Mouse (Mus musculus) embryonic facial prominence, embryonic 13.5 days (tissue): ENCODE data around the gene Ppp1r3g. TPM values are rescaled to one million over a fixed set of nuclear protein-coding genes. Genes with fewer than 3 reads are reported as not detected.
"Not testable (repeated sequence)": the region's sequence is repeated elsewhere in the genome, so short reads cannot be mapped to it uniquely, and the experiment has no call there.

Source experiments
- ATAC-seq: fragments of 200-750 bp; cut with Nextera tagmentation; 2 replicates; pipeline ENCODE4 v1.8.0; 2017; ENCODE audit warnings: low read depth; ENCODE audit not compliant: insufficient number of reproducible peaks, insufficient read depth, low FRiP score, low TSS enrichment
- H3K27ac ChIP-seq: fragments of 300-500 bp; sonication (generic); 2 replicates; pipeline ENCODE4 v1.5.1; 2015; ENCODE audit warnings: moderate library complexity, mild to moderate bottlenecking, inconsistent platforms
- H3K27me3 ChIP-seq: fragments of 300-500 bp; sonication (generic); 2 replicates; pipeline ENCODE4 v1.6.1; 2015; ENCODE audit warnings: mild to moderate bottlenecking, inconsistent platforms
- H3K36me3 ChIP-seq: fragments of 300-500 bp; sonication (generic); 2 replicates; pipeline ENCODE4 v1.6.1; 2015; ENCODE audit warnings: mild to moderate bottlenecking, inconsistent platforms
- H3K4me1 ChIP-seq: fragments of 300-500 bp; sonication (generic); 2 replicates; pipeline ENCODE4 v1.6.1; 2015; ENCODE audit warnings: inconsistent platforms
- H3K4me2 ChIP-seq: fragments of 300-500 bp; sonication (generic); 2 replicates; pipeline ENCODE4 v1.6.1; 2015; ENCODE audit warnings: moderate library complexity, mild to moderate bottlenecking, inconsistent platforms
- H3K4me3 ChIP-seq: fragments of 300-500 bp; sonication (generic); 2 replicates; pipeline ENCODE4 v1.5.1; 2015; ENCODE audit warnings: mild to moderate bottlenecking, inconsistent platforms
- H3K9ac ChIP-seq: fragments of 300-500 bp; sonication (generic); 2 replicates; pipeline ENCODE4 v1.6.1; 2015; ENCODE audit warnings: mild to moderate bottlenecking, inconsistent platforms
- H3K9me3 ChIP-seq: fragments of 300-500 bp; sonication (generic); 2 replicates; pipeline ENCODE4 v1.6.1; 2016; ENCODE audit warnings: inconsistent platforms
- WGBS: fragments of 180-500 bp; shearing (Covaris S2); methylation state at CpG from one replicate; pipeline ENCODE4 v1.1.7; 2015; ENCODE audit warnings: mixed read lengths; 5-methylcytosine and 5-hydroxymethylcytosine counted together
- polyA plus RNA-seq: library from polyadenylated mRNA; unstranded; fragments of >200 nt; fragmentation: Nextera tagmentation; extraction: Ambion mirVana; gene quantifications from 2 replicates; pipeline ENCODE4 v1.2.1, GENCODE M21; 2015

Ppp1r3g gene
- polyA plus RNA-seq, 1 experiment from 2014 or later, result 2.0 TPM

DNA sequence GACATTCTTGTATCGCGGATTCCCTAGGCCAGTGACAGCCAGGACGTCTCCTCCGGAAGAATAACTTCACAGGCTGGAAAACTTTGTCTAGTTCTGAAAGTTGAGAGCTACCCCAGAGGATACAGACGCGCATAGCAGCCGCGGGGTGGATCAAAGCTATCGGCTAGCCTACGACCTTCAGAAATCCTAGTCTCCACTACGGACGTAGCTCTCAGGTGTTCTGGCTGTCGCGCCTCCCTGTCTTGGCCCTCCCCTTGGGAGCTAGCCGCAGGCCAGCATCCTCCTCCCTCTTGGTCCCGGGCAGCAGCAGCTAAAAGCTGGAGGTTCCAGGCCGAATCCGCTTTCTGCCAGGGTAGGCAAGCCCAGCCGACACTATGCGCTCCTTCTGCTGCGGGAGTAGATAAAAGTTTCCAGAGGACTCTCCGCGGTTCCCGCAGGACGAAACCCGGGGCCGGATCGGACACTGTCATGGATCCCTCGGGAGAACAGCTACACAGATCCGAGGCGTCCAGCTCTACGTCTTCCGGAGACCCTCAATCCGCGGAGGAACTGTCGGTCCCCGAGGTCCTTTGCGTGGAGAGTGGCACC is 9.6 kb downstream of the Ppp1r3g start:
- Histone ChIP-seq H3K27me3 (peaks cover 37% of the 10 kb centered on the region), H3K9ac (peak overlapping the region; percentile 73), H3K4me2 (peak overlapping the region; percentile 100), H3K9me3 (no peaks in the 10 kb centered on the region), H3K4me1 (peaks cover 16% of the 10 kb centered on the region), H3K36me3 (no peaks in the 10 kb centered on the region), H3K27ac (no peak overlapping the region), H3K4me3 (peak overlapping the region; percentile 63)
- WGBS, result under 1% methylated on average over 38 of the region's 38 CpGs
- 0 out of 2 replicates have a peak, but pooled peaks have one; percentile 44 for ATAC-seq

DNA sequence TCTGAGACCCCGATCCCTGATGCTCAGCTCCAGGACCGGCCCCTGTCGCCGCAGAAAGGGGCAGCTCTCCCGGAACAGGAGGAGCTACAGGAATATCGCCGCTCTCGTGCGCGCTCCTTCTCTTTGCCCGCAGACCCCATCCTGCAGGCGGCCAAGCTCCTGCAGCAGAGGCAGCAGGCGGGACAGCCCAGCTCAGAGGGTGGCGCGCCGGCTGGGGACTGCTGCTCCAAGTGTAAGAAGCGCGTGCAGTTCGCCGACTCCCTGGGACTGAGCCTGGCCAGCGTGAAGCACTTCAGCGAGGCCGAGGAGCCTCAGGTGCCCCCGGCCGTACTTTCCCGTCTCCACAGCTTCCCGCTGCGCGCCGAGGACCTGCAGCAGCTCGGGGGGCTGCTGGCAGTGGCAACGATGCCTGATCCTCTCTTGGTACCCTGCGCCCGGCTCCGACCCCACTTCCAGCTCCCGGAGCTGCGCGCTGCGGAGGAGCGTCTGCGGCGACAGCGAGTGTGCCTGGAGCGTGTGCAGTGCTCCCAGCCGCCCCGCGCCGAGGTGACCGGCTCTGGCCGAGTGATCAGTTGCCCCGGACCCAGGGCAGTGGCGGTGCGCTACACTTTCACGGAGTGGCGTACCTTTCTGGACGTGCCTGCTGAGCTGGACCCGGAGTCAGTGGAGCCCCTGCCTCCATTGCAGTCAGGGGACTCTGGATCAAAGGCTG is 10.2 kb downstream of the Ppp1r3g start:
- under 1% methylated on average over 57 of the region's 57 CpGs for WGBS
- Histone ChIP-seq H3K4me1 (peaks cover 16% of the 10 kb centered on the region), H3K27me3 (peaks cover 37% of the 10 kb centered on the region), H3K36me3 (no peaks in the 10 kb centered on the region), H3K27ac (no peak overlapping the region), H3K4me2 (peak overlapping the region; percentile 100), H3K9me3 (no peaks in the 10 kb centered on the region), H3K4me3 (peak overlapping the region; percentile 63), H3K9ac (peak overlapping the region; percentile 73)
- ATAC-seq, result peak; percentile 74; the same call in 1 of the 2 replicates

DNA sequence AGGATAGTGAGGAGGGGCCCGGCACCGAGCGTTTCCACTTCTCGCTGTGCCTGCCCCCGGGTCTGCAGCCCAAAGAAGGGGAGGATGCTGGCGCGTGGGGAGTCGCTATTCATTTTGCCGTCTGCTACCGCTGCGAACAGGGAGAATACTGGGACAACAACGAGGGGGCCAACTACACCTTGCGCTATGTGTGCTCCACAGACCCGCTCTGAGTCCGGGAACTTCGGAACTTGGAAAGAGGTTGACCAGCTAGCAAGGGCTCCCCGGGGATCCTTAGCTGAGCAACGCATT is 10.7 kb downstream of the Ppp1r3g start:
- Histone ChIP-seq H3K27ac (no peak overlapping the region), H3K4me3 (peak overlapping the region; percentile 63), H3K4me2 (peak overlapping the region; percentile 100), H3K9ac (peak overlapping the region; percentile 73), H3K36me3 (no peaks in the 10 kb centered on the region), H3K9me3 (no peaks in the 10 kb centered on the region), H3K4me1 (peaks cover 16% of the 10 kb centered on the region), H3K27me3 (peaks cover 37% of the 10 kb centered on the region)
- 0% methylated on average over 18 of the region's 18 CpGs for WGBS
- ATAC-seq, result no peak

GRCm38 (mm10) chr13:35969829-35970228 is 11.2 kb downstream of the Ppp1r3g start:
- Histone ChIP-seq H3K4me1 (peaks cover 16% of the 10 kb centered on the region), H3K4me2 (peak overlapping the region; percentile 100), H3K4me3 (peak overlapping the region; percentile 63), H3K9ac (no peak overlapping the region), H3K9me3 (no peaks in the 10 kb centered on the region), H3K27ac (no peak overlapping the region), H3K27me3 (peaks cover 37% of the 10 kb centered on the region), H3K36me3 (no peaks in the 10 kb centered on the region)
- WGBS, result 25% methylated on average over 9 of the region's 9 CpGs
- no peak for ATAC-seq

DNA sequence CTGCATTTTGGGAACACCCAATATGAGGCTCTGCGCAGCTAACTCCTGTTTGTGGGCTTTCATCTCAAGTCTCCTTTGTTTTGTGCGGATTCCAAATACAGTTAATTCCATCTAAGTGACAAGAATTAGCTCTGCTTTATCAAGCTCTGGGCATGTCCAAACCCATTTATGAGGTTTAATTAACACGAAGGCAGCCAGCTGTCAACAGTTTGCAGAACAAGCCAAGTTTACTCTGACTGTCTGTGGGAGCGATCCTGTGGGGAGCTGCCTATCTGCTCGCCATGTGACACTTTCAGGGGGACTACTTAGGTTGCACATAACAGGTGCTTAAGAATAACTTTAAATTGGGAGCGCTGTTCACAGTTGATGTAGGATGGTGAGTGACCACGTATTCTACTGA is 18.3 kb downstream of the Ppp1r3g start:
- Histone ChIP-seq H3K4me3 (no peak overlapping the region), H3K9me3 (no peaks in the 10 kb centered on the region), H3K4me2 (no peak overlapping the region), H3K27ac (no peak overlapping the region), H3K27me3 (no peaks in the 10 kb centered on the region), H3K9ac (no peak overlapping the region), H3K4me1 (no peaks in the 10 kb centered on the region), H3K36me3 (peaks cover 21% of the 10 kb centered on the region)
- WGBS, result 83% methylated on average over 7 of the region's 7 CpGs
- no peak for ATAC-seq

GRCm38 (mm10) chr13:35980471-35980870 is 21.8 kb downstream of the Ppp1r3g start:
- no peak for ATAC-seq
- 83% methylated on average over 4 of the region's 4 CpGs for WGBS
- no peaks in the 10 kb centered on the region for H3K4me1 ChIP-seq

DNA sequence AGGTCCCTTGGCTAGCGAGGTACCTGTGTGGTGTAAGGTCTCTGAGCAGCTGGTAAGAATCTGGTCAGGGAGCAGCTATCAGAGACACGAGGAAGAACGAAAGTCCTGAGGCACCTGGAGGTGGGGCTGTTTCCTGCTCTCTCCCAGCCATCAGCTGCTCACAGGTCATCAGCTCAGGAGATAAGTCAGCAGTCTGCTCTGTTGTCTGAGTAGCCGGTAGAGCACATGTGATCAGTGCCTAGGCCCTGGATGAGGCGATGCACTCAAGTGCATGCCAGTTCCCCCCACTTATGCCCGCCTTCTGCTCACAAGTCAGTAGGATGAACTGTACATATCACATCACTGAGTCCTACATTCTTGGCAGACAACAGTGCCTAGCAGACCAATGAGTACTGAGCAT is 24.3 kb downstream of the Ppp1r3g start:
- no peak overlapping the region for H3K4me3 ChIP-seq
- WGBS, result 89% methylated on average over 6 of the region's 6 CpGs
- H3K4me1 ChIP-seq, result no peaks in the 10 kb centered on the region
- H3K36me3 ChIP-seq, result peaks cover 14% of the 10 kb centered on the region
- no peaks in the 10 kb centered on the region for H3K9me3 ChIP-seq
- no peak overlapping the region for H3K9ac ChIP-seq
- ATAC-seq, result no peak
- no peaks in the 10 kb centered on the region for H3K27me3 ChIP-seq
- no peak overlapping the region for H3K27ac ChIP-seq
- no peak overlapping the region for H3K4me2 ChIP-seq

More at GRCm38 (mm10) chr13:35980471-35980870, 21.8 kb downstream of the Ppp1r3g start:
- Histone ChIP-seq H3K36me3 (peaks cover 21% of the 10 kb centered on the region), H3K9ac (no peak overlapping the region), H3K4me3 (no peak overlapping the region), H3K27me3 (no peaks in the 10 kb centered on the region), H3K9me3 (no peaks in the 10 kb centered on the region), H3K4me2 (no peak overlapping the region), H3K27ac (no peak overlapping the region)

DNA sequence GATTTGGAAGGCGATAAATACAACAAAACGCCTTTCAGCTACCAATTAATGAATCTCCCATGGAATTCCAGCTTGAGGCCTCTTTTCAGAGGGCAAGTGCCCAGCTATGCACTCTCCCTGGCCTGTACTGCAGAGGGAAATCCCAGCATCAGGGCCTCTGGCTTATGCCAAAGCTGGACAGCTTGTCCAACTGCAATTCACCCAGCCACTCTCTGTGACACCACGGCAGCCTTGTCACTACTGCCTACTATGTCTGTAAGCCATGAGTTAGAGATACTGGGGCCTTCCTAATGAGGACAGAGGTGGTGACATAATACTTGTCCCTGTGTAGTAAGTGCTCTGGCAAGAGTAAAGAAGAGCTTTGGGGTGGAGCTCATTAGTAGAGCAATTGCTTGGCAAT is 30.7 kb downstream of the Ppp1r3g start:
- Histone ChIP-seq H3K36me3 (no peaks in the 10 kb centered on the region), H3K9me3 (no peaks in the 10 kb centered on the region), H3K27me3 (no peaks in the 10 kb centered on the region), H3K4me1 (no peaks in the 10 kb centered on the region), H3K4me3 (no peak overlapping the region), H3K9ac (no peak overlapping the region), H3K27ac (no peak overlapping the region), H3K4me2 (no peak overlapping the region)
- 66% methylated on average over 3 of the region's 3 CpGs for WGBS
- no peak for ATAC-seq

DNA sequence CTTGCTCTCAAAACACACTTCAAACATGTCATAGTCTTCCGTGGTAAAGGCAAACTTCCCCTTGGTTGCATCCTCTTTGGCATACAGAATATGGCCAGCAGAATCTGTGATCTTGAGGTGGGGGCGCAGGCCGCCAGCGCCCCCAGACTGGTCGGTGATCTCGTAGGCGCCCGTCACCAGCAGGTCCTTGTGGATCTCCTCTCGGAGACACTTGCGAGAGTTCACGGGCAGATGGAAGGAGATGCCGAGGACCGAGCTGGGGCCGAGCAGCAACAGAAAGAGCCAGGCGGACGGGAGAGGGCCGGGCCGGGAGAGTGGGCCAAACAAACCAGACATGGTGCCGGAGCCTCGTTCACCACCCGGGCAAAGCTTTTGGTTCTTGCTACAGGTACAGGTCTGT is 32.5 kb downstream of the Ppp1r3g start:
- 97% methylated on average over 21 of the region's 21 CpGs for WGBS
- H3K4me2 ChIP-seq, ATAC-seq, H3K9ac ChIP-seq, H3K4me3 ChIP-seq, H3K9me3 ChIP-seq, H3K36me3 ChIP-seq, H3K27ac ChIP-seq, H3K27me3 ChIP-seq, H3K4me1 ChIP-seq: not testable (repeated sequence)

GRCm38 (mm10) chr13:35994067-35994466 is 35.4 kb downstream of the Ppp1r3g start:
- Histone ChIP-seq H3K9ac (no peak overlapping the region), H3K4me1 (peaks cover 5% of the 10 kb centered on the region; the same call in 1 of the 2 replicates), H3K9me3 (0 out of 2 replicates have a peak, but pooled peaks cover 4% of the 10 kb centered on the region), H3K4me2 (no peak overlapping the region), H3K36me3 (no peaks in the 10 kb centered on the region), H3K27ac (no peak overlapping the region), H3K4me3 (no peak overlapping the region), H3K27me3 (no peaks in the 10 kb centered on the region)
- no peak for ATAC-seq
- 81% methylated on average over 8 of the region's 8 CpGs for WGBS

DNA sequence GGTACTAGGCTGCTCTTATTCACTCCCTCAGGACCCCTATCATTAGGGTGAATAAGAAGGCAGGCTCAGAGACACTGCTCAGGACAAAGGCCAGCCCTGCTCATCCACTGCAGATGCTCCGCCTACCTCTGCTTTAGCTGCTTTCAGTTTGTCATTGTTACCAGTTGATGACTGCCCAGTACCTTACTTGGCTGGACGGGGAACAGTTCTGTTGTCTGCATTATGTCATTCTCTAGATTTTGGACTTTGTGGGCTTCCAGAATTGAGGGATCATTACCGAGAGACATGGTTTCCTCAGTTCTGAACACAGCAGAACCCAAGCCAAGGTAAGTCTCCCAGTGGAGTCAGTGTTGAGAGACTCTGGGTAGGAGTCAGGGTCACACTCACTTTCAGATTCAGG is 36.6 kb downstream of the Ppp1r3g start:
- H3K9ac ChIP-seq, result no peak overlapping the region
- H3K36me3 ChIP-seq, result no peaks in the 10 kb centered on the region
- H3K27ac ChIP-seq, result no peak overlapping the region
- no peak overlapping the region for H3K4me3 ChIP-seq
- 80% methylated on average over 3 of the region's 3 CpGs for WGBS
- no peak for ATAC-seq
- 0 out of 2 replicates have a peak, but pooled peaks cover 4% of the 10 kb centered on the region for H3K9me3 ChIP-seq
- H3K4me1 ChIP-seq, result peaks cover 5% of the 10 kb centered on the region; the same call in 1 of the 2 replicates
- no peak overlapping the region for H3K4me2 ChIP-seq
- H3K27me3 ChIP-seq, result no peaks in the 10 kb centered on the region
